Mouse (Mus musculus) ovary, postnatal 36 days (tissue): ENCODE measurements at regions not wholly inside any gene's neighbourhood (a gene's known extent, or its start where the extent isn't known, plus 50 kb on each side); places are given as distances from the start of the nearest gene placed in this dataset.
"Not testable (repeated sequence)": the region's sequence is repeated elsewhere in the genome, so short reads cannot be mapped to it uniquely, and the experiment has no call there.

ENCODE experiments used
- DNase-seq: peaks from one replicate; pipeline ENCODE4 v3.0.0; 2022; ENCODE audit warnings: low spot score, mixed read lengths

DNA sequence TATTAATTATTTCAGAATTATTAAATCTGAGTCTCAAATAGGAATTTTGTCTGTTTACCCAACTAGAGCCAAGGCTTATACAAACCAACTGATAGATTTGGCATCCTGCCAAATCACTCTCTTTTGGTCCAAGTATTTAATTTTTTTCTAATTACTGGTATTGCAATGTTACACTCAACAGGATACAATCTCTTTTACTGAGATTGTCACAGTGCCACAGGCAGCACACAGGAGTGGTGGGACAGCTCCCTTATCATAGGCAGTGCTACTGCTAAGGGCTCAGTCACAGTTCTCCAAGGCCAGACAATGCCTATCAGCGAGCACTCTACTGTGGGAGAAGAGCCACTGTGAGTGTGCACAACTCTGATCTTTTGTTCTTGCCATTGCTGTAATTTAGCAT is 396.9 kb downstream of the Med10 start:
- no peak for DNase-seq

DNA sequence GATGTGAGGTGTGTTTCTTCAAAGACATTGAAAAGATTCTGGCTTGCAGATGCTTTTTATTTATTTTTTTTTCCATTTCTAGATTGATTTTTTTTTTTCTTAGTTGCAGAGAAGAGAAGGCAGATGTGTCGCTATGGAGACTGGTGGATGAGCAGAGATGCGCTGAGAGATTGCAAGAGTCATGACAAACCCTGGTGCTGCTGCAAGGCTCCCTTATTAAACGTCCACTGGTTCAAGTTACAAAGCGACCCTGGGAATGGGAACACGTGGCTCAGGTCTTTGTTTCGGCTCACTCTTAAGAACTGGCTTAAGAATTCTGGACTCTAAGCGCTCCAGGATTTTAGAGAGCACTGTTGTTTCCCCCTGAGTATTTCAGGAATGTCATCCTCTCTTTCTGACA is 403.1 kb downstream of the Med10 start:
- no peak for DNase-seq

DNA sequence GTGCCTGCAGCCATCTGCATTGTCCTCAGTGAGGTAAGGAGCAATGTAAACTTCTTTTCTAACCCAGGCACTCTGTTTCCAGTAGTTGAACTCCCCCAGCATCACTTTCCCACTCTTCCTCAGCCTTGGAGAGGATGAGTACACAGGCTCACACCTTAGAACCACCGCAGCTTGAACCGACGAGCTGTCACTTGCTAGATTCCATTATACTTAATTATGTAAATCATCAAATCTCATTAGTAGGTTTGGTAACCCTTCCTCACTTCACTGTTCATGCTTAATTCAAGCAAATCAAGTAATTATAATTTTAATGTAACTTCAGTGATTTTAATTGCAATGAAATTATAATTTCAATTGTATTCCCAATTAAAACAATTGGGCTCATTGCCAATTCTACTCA is 408.0 kb downstream of the Med10 start:
- DNase-seq: no peak

DNA sequence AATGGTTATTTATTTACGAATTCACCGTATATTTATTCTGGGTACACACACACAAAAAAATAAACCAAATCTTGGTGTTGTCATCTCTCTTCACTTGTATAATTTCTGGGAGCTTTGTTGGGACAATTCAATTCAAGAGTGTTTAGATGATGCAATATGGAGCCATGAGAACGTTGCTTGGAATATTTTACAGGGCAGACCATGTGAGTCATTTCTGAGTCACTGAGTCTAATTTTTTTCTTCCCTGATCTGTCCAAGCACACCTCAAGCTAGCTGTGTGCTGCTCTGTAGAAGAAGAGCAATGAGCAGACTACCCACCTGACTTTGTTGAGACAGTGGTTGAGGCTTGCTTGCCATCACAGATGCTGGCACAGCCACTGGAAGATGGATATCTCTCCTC is 410.8 kb downstream of the Med10 start:
- DNase-seq: no peak

DNA sequence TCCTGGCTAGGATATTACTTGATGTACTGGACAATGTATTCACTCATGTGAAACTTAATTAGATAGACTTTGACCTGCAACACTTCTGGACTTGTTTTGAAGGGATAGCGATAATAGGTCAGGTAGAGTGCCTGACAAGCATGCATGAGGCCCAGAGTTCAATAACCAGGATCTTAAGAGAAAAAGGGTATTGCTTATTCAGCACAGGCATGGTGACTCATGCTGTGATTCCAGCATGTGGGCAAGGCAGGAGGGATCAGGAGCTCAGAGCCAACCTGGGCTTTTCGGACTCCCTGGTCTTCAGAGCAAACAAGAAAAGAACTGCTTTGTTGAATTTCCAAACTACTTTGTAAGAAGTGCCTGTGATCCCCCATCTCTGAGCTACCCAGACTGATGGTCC is 411.4 kb downstream of the Med10 start:
- no peak for DNase-seq

DNA sequence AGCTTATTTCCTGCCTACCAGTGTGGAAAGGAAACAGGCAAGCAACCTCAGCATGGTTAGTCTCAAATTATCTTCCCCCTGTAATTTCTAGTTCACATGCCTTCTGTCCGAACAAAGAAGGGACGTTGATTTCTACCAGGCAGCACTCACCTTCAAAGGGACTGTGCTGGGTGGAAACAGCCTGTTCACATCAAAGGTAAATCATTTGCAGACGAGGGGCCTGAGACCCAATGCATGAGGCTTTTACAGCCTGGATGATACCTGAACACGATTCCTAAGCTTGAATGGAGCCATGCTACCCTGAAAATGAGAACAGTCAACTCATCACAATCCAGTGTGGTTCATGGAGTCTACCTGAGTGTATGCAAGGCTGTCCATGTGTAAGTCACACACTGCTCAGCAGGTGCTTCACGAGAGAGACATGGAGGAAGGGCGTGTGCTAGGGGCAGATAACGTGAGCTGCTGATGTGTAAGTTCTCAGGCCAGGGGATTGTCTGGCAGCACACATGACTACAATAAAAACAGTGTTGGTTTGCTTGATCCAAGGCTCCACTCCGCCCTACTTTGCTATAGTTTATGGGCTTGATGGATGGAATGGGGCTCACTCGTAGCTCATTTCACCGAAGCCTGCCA is 411.9 kb downstream of the Med10 start:
- DNase-seq: no peak

DNA sequence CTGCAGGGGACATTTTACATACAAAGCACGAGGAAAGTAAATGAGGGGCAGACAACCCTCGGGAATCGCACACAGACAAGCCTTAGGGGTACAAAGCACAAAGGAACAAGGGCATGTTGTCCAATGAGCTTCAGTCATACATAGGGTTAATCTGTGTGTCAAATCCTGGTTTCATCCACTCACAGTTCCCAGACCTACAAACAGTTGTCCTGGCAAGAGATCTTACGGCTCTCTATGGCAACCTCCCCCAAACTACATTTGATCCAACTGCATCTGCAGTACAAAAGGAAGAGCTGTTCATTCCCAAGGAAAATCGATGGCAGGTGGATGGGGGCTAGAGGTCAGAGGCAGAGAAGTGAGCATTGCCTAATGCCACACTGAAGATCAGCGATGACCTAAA is 413.9 kb downstream of the Med10 start:
- no peak for DNase-seq

DNA sequence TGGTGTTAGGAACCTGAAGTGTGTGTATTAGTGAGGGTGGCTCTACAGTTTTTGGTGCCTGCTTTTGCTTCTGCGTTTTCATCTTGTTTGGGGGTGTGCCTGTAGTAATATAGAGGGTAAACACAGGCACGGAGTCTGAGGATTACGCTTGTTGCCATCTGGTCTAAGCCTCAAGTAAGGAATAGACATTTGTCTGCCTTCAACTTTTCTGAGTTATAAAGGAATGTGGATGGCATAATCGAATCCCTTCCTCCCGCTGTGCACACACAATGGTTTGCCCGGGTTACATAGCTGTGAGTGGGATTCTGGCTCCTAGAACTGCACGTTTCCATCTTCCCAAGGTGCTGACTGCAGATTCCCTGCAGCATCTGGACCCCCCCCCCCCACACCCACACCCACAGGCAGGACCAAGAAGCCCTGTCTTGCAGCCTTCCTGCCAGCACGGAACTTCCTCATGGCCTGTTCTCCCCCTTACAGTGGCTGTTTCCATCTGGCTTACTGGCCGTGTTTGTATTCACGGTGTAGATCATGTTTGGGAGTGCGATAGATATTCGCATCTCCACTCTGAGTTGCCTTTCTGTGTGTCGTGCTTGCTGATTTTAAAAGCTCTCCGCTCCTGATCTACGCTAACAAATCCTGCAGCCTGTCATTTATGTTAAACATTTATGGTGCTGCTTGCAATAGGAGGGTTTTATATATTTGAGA is 415.4 kb downstream of the Med10 start:
- DNase-seq: no peak

DNA sequence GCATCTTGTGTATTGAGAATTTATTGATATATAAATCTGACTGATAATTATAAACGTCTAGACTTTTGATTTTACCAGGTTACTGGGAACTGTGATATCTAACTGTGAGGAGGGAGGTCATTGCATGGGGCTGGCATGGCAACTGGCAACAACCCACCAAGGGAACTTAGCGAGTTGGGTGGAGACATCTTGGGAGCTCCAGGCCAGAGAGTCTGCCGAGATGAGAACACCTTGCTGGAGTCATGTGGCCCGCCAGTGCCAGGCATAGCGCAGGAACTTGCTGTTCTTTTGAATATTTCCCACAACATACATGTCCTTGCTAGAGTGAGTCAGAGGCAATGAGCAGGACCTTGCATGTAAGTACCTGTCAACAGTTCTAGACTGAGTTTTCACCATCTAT is 413.9 kb downstream of the Ice1 start:
- DNase-seq: no peak

DNA sequence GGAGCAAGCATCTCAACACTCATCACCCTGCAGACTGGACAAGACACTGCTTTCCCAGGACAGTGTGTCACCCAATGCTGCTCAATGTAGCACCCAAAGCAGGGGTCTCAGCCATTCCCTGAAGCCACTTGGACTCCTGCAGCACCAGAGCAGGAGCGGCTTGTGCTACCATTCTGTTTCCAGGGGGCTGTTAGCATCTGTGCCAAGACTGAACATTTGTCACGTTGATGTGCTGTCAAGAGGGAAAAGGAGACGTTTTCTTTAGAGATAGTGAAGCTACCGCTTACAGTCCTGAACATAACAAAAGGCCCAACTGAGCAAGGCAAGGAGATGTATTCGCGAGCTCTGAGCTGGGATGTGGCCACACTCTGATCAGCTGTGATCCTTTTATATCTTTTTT is 410.3 kb downstream of the Ice1 start:
- no peak for DNase-seq

DNA sequence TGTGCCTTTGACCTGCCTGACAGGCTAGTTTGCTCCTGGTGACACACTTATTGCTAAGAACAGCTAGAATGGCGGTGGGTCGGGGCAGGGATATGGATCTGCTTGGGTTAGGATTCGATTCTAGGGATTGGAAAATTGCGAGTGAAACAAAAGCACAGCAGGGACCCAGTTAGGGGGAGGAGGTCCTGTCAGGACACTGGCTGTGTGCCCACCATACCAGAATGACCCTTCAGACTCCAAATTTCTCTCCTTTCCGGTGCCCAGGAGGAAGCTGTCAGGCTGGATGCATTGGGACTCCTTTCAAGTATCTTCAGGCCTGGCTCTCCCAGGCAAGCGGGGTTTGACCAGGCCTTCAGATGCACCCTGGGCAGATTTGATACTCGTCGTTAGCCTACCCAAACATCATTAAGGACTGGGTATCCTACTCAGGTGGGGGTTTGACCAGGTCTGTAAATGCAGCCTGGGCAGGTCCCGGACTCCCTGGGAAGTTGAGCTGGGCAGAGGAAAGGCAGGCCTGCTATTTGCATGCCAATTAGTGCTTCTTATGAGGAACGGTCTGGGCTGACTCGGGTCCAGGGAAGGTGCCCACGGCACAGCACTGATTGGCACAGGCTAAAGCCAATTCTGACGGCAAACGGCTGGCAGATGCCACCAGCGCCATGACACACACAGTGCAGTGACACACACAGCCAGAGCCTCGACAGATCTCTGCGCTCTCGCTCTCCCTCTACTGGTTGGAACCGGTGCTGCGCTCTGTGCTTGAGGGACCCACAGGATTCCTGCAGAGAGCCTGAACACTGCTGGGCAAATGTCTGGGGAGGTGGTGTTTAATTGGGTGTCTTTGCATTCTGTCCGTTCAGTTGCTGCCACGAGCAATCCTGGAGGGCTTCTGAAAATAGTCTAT is 403.3 kb downstream of the Ice1 start:
- DNase-seq: peak; percentile 69

DNA sequence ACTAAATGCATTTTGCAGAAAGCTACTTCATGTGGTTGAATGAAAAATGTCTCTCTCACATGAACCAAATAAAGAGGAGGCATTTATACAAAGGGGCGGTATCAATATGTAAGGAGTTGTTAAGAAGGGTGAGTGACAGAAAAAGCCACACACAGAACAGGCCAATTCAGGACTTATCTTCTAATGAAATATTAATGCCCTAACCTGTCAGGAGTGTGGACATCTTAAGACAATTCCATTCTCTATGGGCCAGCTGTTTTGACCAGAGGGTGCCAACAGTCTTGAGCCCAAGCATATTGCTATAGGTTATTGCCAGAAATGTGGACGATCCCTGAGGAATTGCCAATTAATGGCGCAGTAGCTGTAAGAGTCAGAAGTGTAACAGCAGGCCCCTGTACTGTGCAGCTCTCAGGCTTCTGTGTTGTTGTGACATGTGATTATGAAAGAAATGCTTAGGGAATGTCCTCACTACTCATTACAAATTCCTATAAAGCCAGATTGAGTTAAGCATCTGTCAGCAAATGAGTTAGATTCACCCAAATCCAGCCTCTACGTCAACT is 393.8 kb downstream of the Ice1 start:
- DNase-seq: no peak

DNA sequence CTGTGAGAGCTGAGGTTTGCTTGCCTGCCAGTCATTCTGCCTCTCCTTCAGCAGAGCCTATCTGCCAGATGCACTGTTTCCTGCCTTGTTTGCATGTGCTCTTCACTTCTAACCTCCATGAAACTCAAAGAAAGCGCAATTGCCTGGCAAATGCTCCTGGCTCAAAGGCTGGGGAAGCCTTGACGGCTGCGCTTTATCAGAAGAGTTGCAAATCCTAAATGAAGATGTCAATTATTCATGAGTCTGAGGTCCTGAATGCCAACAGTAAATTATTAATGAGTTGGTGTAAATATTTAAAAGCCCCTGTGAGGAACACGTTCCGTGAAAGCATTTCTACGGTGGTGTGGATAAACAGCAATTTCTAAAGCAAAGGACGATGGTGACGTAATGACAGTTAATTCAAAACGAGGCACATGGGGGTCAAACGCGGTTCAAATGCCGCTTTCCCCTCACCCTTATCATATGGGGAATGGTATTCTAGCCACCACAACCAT is 377.4 kb downstream of the Ice1 start:
- no peak for DNase-seq

DNA sequence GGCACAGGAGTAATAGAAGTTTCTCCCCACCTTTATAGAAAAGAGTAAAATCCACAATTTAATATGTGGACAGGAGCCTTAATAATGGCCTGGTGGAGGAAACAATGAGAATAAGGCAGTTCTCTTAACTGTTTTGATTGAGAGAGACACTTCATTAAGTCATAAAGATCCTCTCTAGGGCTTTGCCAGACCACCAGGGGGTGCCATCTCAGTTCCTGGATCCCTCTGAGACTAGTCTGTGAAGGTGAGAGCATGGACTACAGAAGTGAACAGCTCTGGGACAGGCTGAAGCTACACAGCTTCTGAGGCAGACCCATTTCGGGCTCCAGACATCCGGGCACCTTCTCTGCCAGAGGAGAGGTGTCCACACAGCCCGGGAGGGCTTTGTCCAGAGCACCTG is 373.8 kb downstream of the Ice1 start:
- no peak for DNase-seq

DNA sequence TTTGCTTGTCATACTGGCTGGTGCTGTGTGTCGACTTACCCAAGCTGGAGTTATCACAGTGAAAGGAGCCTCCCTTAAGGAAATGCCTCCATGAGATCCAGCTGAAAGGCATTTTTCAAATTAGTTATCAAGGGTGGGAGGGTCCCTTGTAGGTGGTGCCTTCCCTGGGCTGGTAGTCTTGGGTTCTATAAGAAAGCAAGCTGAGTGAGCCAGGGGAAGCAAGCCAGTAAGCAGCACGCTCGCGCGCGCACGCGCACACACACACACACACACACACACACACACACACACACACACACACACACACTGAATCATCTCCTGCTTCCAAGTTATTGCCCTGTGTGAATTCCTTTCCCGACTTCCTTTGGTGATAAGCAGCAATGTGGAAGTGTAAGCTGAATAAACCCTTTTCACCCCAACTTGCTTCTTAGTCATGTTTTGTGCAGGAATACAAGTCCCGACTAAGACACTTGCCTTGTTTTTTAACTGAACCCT is 360.5 kb downstream of the Ice1 start:
- not testable (repeated sequence) for DNase-seq

DNA sequence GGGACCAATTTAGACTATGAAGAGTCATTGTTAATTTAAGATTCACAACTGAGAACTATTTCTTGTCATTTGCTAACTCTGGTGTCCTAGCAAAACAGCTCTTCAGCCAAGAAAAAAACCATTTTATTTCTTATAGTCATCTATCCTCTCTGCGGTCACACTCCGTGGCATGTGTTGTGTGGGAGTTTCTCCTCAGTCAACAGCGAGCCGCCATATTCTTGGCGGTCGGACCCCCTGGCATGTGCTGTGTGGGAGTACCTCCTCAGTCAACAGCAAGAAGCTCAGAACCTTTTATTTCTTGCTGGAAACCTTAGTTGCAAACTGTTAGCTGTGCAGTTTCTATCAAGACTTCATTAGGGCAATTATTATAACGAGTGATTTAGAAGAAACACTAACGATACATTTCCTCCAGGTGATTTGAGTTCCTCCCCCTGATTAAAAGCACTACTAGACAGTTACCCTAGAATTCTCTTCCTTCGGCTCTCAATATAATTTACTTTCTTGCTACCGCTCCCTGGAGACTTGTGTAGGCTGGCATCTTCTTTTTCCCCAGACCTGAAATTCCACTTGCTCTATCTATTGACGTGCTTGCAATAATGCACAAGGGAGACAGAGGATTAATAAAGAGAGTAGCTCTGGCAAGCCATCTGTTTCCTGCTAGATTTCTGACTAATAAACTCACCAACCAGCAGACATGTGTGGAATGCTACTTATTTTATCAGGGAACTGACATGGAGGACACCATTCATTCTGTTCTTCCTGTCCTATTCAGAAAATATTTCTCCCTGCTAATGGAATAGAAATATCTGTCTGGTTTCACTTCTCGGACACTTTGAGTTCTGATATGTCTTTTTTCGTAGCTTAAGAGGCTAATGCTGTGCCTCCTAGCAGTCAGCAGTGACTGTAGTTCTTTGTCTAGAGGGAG is 359.5 kb downstream of the Ice1 start:
- peak; percentile 25 for DNase-seq

DNA sequence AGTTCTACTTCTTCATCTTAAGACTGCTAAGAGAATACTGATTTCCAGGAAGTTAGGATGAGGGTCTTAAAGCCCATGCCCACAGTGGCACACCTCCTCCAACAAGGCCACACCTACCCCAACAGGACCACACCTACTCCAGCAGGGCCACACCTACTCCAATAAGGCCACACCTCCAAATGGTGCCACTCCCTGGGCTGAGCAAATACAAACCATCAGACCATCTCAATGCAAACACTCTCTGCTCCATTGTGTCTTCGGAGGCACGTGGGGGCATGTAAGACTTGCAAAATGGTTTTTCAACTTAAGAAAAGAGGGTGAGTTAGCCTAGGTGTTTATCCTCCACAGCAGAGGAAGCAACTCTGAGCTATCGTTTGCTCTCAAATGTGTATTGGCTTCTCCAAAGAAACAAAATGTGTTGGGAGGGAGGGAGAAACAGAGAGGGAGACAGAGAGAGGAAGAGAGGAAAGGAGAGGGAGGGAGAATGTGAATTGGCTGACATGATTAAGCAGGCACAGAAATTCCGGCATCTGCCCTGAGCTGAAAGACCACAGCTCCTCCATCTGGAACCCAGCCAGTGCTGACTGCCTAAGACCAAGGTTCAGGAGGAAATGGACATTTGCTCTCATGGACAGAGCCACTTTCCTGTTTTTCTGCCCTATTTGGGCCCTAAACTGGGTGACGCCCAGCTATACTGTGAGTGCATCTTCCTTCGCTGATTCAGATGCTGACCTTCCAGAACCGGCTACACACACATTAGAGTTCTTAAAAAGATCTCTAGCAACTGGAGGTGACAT is 356.2 kb downstream of the Ice1 start:
- no peak for DNase-seq

DNA sequence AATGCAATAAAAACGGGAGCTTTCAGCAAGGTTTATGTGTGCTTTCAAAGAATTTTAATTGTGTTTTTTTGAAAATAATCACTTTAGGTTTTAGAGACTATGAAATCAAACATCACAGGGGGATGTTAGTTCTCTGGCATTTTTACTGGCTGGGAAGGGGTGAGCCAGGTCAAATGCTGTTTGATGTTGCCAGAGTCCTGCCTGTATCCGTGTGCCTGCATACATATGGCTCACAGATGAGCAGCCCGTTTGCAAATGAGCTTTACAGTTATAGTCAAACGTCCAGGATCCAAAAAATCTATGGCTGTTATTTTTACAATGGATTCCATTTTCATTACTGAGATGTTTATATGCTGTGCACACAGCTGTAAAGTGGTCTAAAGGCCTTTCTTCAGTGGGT is 354.7 kb downstream of the Ice1 start:
- no peak for DNase-seq

DNA sequence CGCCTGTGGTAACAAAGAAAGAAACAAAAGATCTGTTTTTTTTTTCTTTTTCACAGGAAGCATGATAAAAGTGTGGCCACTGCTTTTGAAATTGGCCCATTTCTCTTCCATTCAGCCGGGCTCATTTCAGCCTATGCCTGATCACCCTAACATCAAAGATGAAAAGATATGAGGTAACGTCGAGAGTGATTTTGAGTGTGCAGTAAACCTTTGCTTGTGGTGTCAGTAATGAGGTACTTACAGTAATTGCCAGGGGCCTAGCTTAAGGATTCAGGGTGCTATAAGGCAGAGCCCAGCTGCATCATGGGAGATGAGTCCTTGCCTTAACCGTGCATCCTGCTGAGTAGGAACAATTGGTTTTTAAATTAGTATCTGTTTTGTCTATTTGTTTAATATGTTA is 354.2 kb downstream of the Ice1 start:
- DNase-seq: no peak

DNA sequence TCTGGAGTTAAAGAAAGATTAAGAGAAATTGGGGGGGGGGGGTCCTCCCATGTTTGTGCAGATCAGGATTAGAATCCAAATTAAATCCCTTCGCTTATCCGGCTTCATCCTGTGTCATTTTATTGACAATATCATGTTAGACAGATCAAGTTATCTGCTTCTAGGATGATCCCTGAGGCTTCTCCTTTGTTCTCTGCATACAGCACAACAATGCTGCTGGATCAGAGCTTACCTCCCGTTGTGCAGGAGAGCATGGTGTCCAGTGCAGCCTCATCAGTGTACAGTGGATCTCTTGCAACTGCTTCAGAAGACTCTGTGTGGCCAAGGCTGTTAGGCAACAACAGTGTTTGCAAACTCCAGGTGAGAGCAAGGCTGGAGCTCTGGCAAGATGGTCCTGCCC is 344.7 kb downstream of the Ice1 start:
- DNase-seq: no peak
